ENCODE assay signal across 17 mouse cellular contexts in genomic region chr11:118927081-118927480, GRCm38 (mm10). TPM values are rescaled to one million over a fixed set of nuclear protein-coding genes. Genes with fewer than 3 reads are reported as not detected.
DNase-seq lines count a peak whose midpoint lies in the region; ATAC-seq and TF ChIP-seq lines count a peak whose summit lies in the region.
"Had no signal": no experiment of that assay in that cellular context is flagged by ENCODE, and none has a peak within 500 bp of the region (broad histone marks: within the 10 kb centered on the region; RNA-seq: fewer than 3 reads in every experiment).

No protein-coding gene starts in this region.

- H3K36me3 ChIP-seq in hindbrain, postnatal 0 days (ENCODE audit: insufficient read depth, low read length): no peaks in the 10 kb centered on the region
- H3K36me3 ChIP-seq in hindbrain, embryonic 16.5 days (ENCODE audit: control insufficient read depth, insufficient read depth, low read length): no peaks in the 10 kb centered on the region
- H3K36me3 ChIP-seq in MEL (ENCODE audit: control insufficient read depth in 1 of 2, insufficient read depth in 2 of 2, low read length in 2 of 2): no peaks in the 10 kb centered on the region
- H3K36me3 ChIP-seq in embryonic facial prominence, embryonic 14.5 days (ENCODE audit: control insufficient read depth, insufficient read depth, low read length): no peaks in the 10 kb centered on the region
- H3K36me3 ChIP-seq in midbrain, embryonic 14.5 days (ENCODE audit: control insufficient read depth, insufficient read depth, low read length): no peaks in the 10 kb centered on the region
- H3K36me3 ChIP-seq: heart, embryonic 15.5 days; limb, embryonic 13.5 days; midbrain, embryonic 15.5 days; stomach, embryonic 15.5 days had no signal

- TF ChIP-seq RAD21 in MEL (IDR thresholded peaks at IDR 0.05; ENCODE audit: low read depth, low read length): no peak

- H3K27ac ChIP-seq in hindbrain, postnatal 0 days: no peak overlapping the region
- H3K27ac ChIP-seq in hindbrain, embryonic 16.5 days (ENCODE audit: low read depth, low read length): no peak overlapping the region
- no peak overlapping the region for H3K27ac ChIP-seq in MEL (ENCODE audit: control insufficient read depth, low read depth, low read length)
- no peak overlapping the region for H3K27ac ChIP-seq in embryonic facial prominence, embryonic 14.5 days (replicated peaks; ENCODE audit: low read depth, low read length)
- H3K27ac ChIP-seq in midbrain, embryonic 14.5 days (replicated peaks; ENCODE audit: low read depth, low read length): no peak overlapping the region
- H3K27ac ChIP-seq: heart, embryonic 15.5 days; limb, embryonic 13.5 days; midbrain, embryonic 15.5 days; stomach, embryonic 15.5 days had no signal

- ATAC-seq in hindbrain, postnatal 0 days: peak; percentile 27; the same call in 1 of the 2 replicates
- ATAC-seq in hindbrain, embryonic 16.5 days: no peak
- no peak for ATAC-seq in embryonic facial prominence, embryonic 14.5 days (ENCODE audit: low read depth)
- ATAC-seq in midbrain, embryonic 14.5 days (ENCODE audit: low FRiP score, low TSS enrichment): no peak
- ATAC-seq: activated CD4-positive, CD25-positive, alpha-beta regulatory T cell, adult 4 months; intestine, embryonic 16.5 days; midbrain, embryonic 15.5 days had no signal

- 19% methylated on average over 5 of the region's 5 CpGs for WGBS in hindbrain, postnatal 0 days
- 11% methylated on average over 5 of the region's 5 CpGs for WGBS in hindbrain, embryonic 16.5 days
- 6% methylated on average over 5 of the region's 5 CpGs for WGBS in embryonic facial prominence, embryonic 14.5 days
- 10% methylated on average over 5 of the region's 5 CpGs for WGBS in midbrain, embryonic 14.5 days

- H3K79me2 ChIP-seq in MEL (ENCODE audit: control insufficient read depth, insufficient read depth, low read length, poor library complexity): no peaks in the 10 kb centered on the region

- TF ChIP-seq CTCF in hindbrain, postnatal 0 days (IDR thresholded peaks at IDR 0.05; ENCODE audit: low read depth): no peak
- no peak for TF ChIP-seq CTCF in MEL (IDR thresholded peaks at IDR 0.05 in 2 of 3, conservative IDR thresholded peaks at IDR 0.05 in 1 of 3; ENCODE audit: control insufficient read depth in 1 of 3, insufficient read depth in 1 of 3, low read depth in 2 of 3, low read length in 3 of 3, poor library complexity in 1 of 3, severe bottlenecking in 1 of 3)

- no peaks in the 10 kb centered on the region for H3K27me3 ChIP-seq in hindbrain, postnatal 0 days (ENCODE audit: insufficient read depth, low read length)
- 0 out of 2 replicates have a peak, but pooled peaks cover 3% of the 10 kb centered on the region for H3K27me3 ChIP-seq in hindbrain, embryonic 16.5 days (replicated peaks; ENCODE audit: control insufficient read depth, insufficient read depth, low read length)
- no peaks in the 10 kb centered on the region for H3K27me3 ChIP-seq in MEL (ENCODE audit: control insufficient read depth in 1 of 2, insufficient read depth in 2 of 2, low read length in 2 of 2)
- H3K27me3 ChIP-seq in embryonic facial prominence, embryonic 14.5 days (replicated peaks; ENCODE audit: control insufficient read depth, insufficient read depth, low read length): 0 out of 2 replicates have a peak, but pooled peaks cover 3% of the 10 kb centered on the region
- H3K27me3 ChIP-seq in midbrain, embryonic 14.5 days (ENCODE audit: control insufficient read depth, insufficient read depth, low read length): no peaks in the 10 kb centered on the region
- H3K27me3 ChIP-seq: midbrain, embryonic 15.5 days; stomach, embryonic 15.5 days had no signal

- no peak overlapping the region for H3K9ac ChIP-seq in hindbrain, postnatal 0 days (replicated peaks; ENCODE audit: low read length)
- no peak overlapping the region for H3K9ac ChIP-seq in hindbrain, embryonic 16.5 days (ENCODE audit: low read depth, low read length)
- H3K9ac ChIP-seq in MEL (ENCODE audit: control insufficient read depth, low read depth, low read length, poor library complexity, severe bottlenecking): no peak overlapping the region
- H3K9ac ChIP-seq in embryonic facial prominence, embryonic 14.5 days (ENCODE audit: low read depth, low read length): no peak overlapping the region
- H3K9ac ChIP-seq in midbrain, embryonic 14.5 days (replicated peaks; ENCODE audit: low read length): no peak overlapping the region
- H3K9ac ChIP-seq: heart, embryonic 15.5 days; limb, embryonic 13.5 days; midbrain, embryonic 15.5 days; stomach, embryonic 15.5 days had no signal

- no peak overlapping the region for H3K4me2 ChIP-seq in hindbrain, postnatal 0 days (ENCODE audit: low read depth, low read length)
- H3K4me2 ChIP-seq in hindbrain, embryonic 16.5 days (ENCODE audit: low read length): no peak overlapping the region
- H3K4me2 ChIP-seq in embryonic facial prominence, embryonic 14.5 days (ENCODE audit: low read depth, low read length): no peak overlapping the region
- H3K4me2 ChIP-seq in midbrain, embryonic 14.5 days (ENCODE audit: low read length): no peak overlapping the region
- H3K4me2 ChIP-seq: heart, embryonic 15.5 days; limb, embryonic 13.5 days; midbrain, embryonic 15.5 days; stomach, embryonic 15.5 days had no signal

- H3K4me3 ChIP-seq in hindbrain, postnatal 0 days (ENCODE audit: low read length): no peak overlapping the region
- H3K4me3 ChIP-seq in hindbrain, embryonic 16.5 days (ENCODE audit: low read length): no peak overlapping the region
- no peak overlapping the region for H3K4me3 ChIP-seq in MEL (ENCODE audit: control insufficient read depth in 1 of 2, insufficient read depth in 1 of 2, low read depth in 2 of 2, low read length in 2 of 2)
- no peak overlapping the region for H3K4me3 ChIP-seq in embryonic facial prominence, embryonic 14.5 days (ENCODE audit: low read depth, low read length)
- H3K4me3 ChIP-seq in midbrain, embryonic 14.5 days (replicated peaks; ENCODE audit: low read depth, low read length): no peak overlapping the region
- H3K4me3 ChIP-seq: heart, embryonic 15.5 days; limb, embryonic 13.5 days; midbrain, embryonic 15.5 days; stomach, embryonic 15.5 days had no signal

- TF ChIP-seq POLR2A in MEL (IDR thresholded peaks at IDR 0.05; ENCODE audit: control insufficient read depth in 1 of 2, insufficient read depth in 1 of 2, low read depth in 1 of 2, low read length in 2 of 2, poor library complexity in 1 of 2): no peak

- no peak for TF ChIP-seq EP300 in MEL (IDR thresholded peaks at IDR 0.05; ENCODE audit: low read depth in 1 of 2, low read length in 2 of 2)

- DNase-seq in hindbrain, postnatal 0 days (ENCODE audit: low spot score): no peak
- DNase-seq in 3T3-L1 (ENCODE audit: low read depth, low spot score) (peak; percentile 44), MEL (ENCODE audit: low read depth, low spot score) (peak; percentile 21)
- peak; percentile 64 for DNase-seq in embryonic facial prominence, embryonic 14.5 days (ENCODE audit: low spot score)
- DNase-seq in layer of hippocampus, adult 9-10 months (ENCODE audit: low spot score): no peak
- DNase-seq in thymus, postnatal 0 days (ENCODE audit: low spot score): no peak
- DNase-seq in midbrain, embryonic 14.5 days: no peak
- DNase-seq: cerebellum, postnatal 25 days; lung, postnatal 14 days; right cerebral cortex, postnatal 4 days had no signal

- 0 out of 2 replicates have a peak, but pooled peaks cover 2% of the 10 kb centered on the region for H3K9me3 ChIP-seq in hindbrain, postnatal 0 days (ENCODE audit: low read length)
- H3K9me3 ChIP-seq in hindbrain, embryonic 16.5 days (ENCODE audit: control insufficient read depth, low read length): peaks cover 4% of the 10 kb centered on the region; the same call in 1 of the 2 replicates
- peaks cover 3% of the 10 kb centered on the region; the same call in 1 of the 2 replicates for H3K9me3 ChIP-seq in MEL (replicated peaks; ENCODE audit: insufficient read depth, low read length)
- H3K9me3 ChIP-seq in embryonic facial prominence, embryonic 14.5 days (ENCODE audit: control insufficient read depth, low read length): peaks cover 13% of the 10 kb centered on the region
- no peaks in the 10 kb centered on the region for H3K9me3 ChIP-seq in midbrain, embryonic 14.5 days (ENCODE audit: control insufficient read depth, low read length)
- H3K9me3 ChIP-seq: heart, embryonic 15.5 days; stomach, embryonic 15.5 days had no signal

- H3K4me1 ChIP-seq in hindbrain, postnatal 0 days (ENCODE audit: insufficient read depth, low read length): no peaks in the 10 kb centered on the region
- H3K4me1 ChIP-seq in hindbrain, embryonic 16.5 days (ENCODE audit: control insufficient read depth, insufficient read depth, low read depth, low read length): no peaks in the 10 kb centered on the region
- H3K4me1 ChIP-seq in MEL (ENCODE audit: control insufficient read depth in 1 of 2, insufficient read depth in 2 of 2, low read length in 2 of 2): no peaks in the 10 kb centered on the region
- no peaks in the 10 kb centered on the region for H3K4me1 ChIP-seq in embryonic facial prominence, embryonic 14.5 days (ENCODE audit: control insufficient read depth, insufficient read depth, low read length)
- H3K4me1 ChIP-seq in midbrain, embryonic 14.5 days (ENCODE audit: control insufficient read depth, insufficient read depth, low read length): no peaks in the 10 kb centered on the region
- H3K4me1 ChIP-seq: heart, embryonic 15.5 days; limb, embryonic 13.5 days; stomach, embryonic 15.5 days had no signal

TF ChIP-seq in MEL, 35 proteins besides CTCF, POLR2A, EP300 and RAD21 (continues in another document):
- TF ChIP-seq MXI1 (IDR thresholded peaks at IDR 0.05; ENCODE audit: low read depth, low read length) (no peak), MYB (IDR thresholded peaks at IDR 0.05; ENCODE audit: low read depth, low read length) (no peak), HCFC1 (IDR thresholded peaks at IDR 0.05; ENCODE audit: low read depth, low read length) (no peak), GABPA (IDR thresholded peaks at IDR 0.05; ENCODE audit: low read depth, low read length) (no peak), TAL1 (IDR thresholded peaks at IDR 0.05; ENCODE audit: low read length) (no peak), SIN3A (IDR thresholded peaks at IDR 0.05; ENCODE audit: low read length) (no peak), KAT2A (conservative IDR thresholded peaks at IDR 0.05; ENCODE audit: low read depth, low read length) (no peak), POLR2AphosphoS5 (IDR thresholded peaks at IDR 0.05; ENCODE audit: borderline replicate concordance, low read depth, low read length) (no peak)

RNA-seq across cellular contexts. Expression of gene Rbfox3, which starts 15.7 kb away (rescaled TPM):
- 50.0 and 52.6 TPM in 2 replicates for total RNA-seq in hindbrain, postnatal 0 days (2014; rRNA removed)
- 75.5 and 76.8 TPM in 2 replicates for polyA plus RNA-seq in hindbrain, postnatal 0 days (2015; fragmentation: Nextera tagmentation; extraction: Ambion mirVana)
- 68.4 and 69.4 TPM in 2 replicates for polyA plus RNA-seq in hindbrain, embryonic 16.5 days (2015; fragmentation: Nextera tagmentation; extraction: Ambion mirVana)
- not detected in 2 replicates for total RNA-seq in MEL (2012; rRNA removed)
- polyA plus RNA-seq in MEL (2012; ENCODE audit: insufficient read depth in 1 of 2, insufficient read length in 2 of 2, low read depth in 1 of 2, low replicate concordance in 2 of 2, missing spikeins in 1 of 2): not detected
- polyA plus RNA-seq in embryonic facial prominence, embryonic 14.5 days (2014; fragmentation: Nextera tagmentation; extraction: Ambion mirVana): 3.4 and 3.5 TPM in 2 replicates
- 0.26 and 0.28 TPM in 2 replicates for polyA plus RNA-seq in thymus, postnatal 0 days (2015; fragmentation: Nextera tagmentation; extraction: Ambion mirVana)
- 31.7 and 41.9 TPM in 2 replicates for polyA plus RNA-seq in midbrain, embryonic 14.5 days (2014; fragmentation: Nextera tagmentation; extraction: Ambion mirVana)

Comparison
In these comparisons a context has a peak if more than half of its experiments do, and no peak if none do; other contexts are left out.
1. DNase-seq: peak in 3T3-L1 (single experiment), MEL (single experiment) and embryonic facial prominence, embryonic 14.5 days (single experiment); none in hindbrain, postnatal 0 days (single experiment), layer of hippocampus, adult 9-10 months (single experiment), thymus, postnatal 0 days (single experiment) and midbrain, embryonic 14.5 days (single experiment).